Mouse (Mus musculus) natural killer cell, adult 2 months (primary cell): ENCODE data around the gene Trappc12.
A peak's percentile ranks its signal among the peaks of the same experiment; 100 is the strongest.
"Not testable (repeated sequence)": the region's sequence is repeated elsewhere in the genome, so short reads cannot be mapped to it uniquely, and the experiment has no call there.

ENCODE experiments used
- DNase-seq, 2 experiments: peaks; one replicate each; pipeline ENCODE4 v3.0.0; 2022; ENCODE audit warnings: low spot score in 2 of 2

Gene Trappc12

GRCm38 (mm10) chr12:28733520-28734245 lies 16.6 kb downstream of the Trappc12 start:
- DNase-seq, result not testable (repeated sequence)

- DNase-seq, result no peak
Observed at GRCm38 (mm10) chr12:28732631-28733030, 17.6 kb downstream of the Trappc12 start.

GRCm38 (mm10) chr12:28727061-28727460 lies 23.2 kb downstream of the Trappc12 start:
- peak; percentile 13 to 49 for DNase-seq

GRCm38 (mm10) chr12:28726204-28726603 lies 24.1 kb downstream of the Trappc12 start:
- DNase-seq, result peak in 1 of 2 experiments; percentile 4

GRCm38 (mm10) chr12:28724366-28724765 lies 25.9 kb downstream of the Trappc12 start:
- DNase-seq, result no peak

- no peak for DNase-seq
Observed at GRCm38 (mm10) chr12:28718106-28718505, 32.2 kb downstream of the Trappc12 start.

- DNase-seq, result no peak
Observed at GRCm38 (mm10) chr12:28717066-28717465, 33.2 kb downstream of the Trappc12 start.

GRCm38 (mm10) chr12:28714822-28715632 lies 35.2 kb downstream of the Trappc12 start:
- DNase-seq, result no peak

- DNase-seq, result no peak
Observed at GRCm38 (mm10) chr12:28710566-28711185, 39.6 kb downstream of the Trappc12 start.

- DNase-seq, result no peak
Observed at GRCm38 (mm10) chr12:28708154-28708553, 42.1 kb downstream of the Trappc12 start.

- no peak for DNase-seq
Observed at GRCm38 (mm10) chr12:28705204-28705603, 45.1 kb downstream of the Trappc12 start.

GRCm38 (mm10) chr12:28704381-28704780 lies 45.9 kb downstream of the Trappc12 start:
- no peak for DNase-seq

- no peak for DNase-seq
Observed at GRCm38 (mm10) chr12:28701302-28701701, 49.0 kb downstream of the Trappc12 start.

- no peak for DNase-seq
Observed at GRCm38 (mm10) chr12:28700561-28701025, 49.7 kb downstream of the Trappc12 start.

- no peak for DNase-seq
Observed at GRCm38 (mm10) chr12:28700101-28700511, 50.2 kb downstream of the Trappc12 start.

GRCm38 (mm10) chr12:28699656-28700055 lies 50.6 kb downstream of the Trappc12 start:
- peak; percentile 28 to 62 for DNase-seq

- DNase-seq, result no peak
Observed at GRCm38 (mm10) chr12:28699086-28699485, 51.2 kb downstream of the Trappc12 start.

GRCm38 (mm10) chr12:28697821-28698595 lies 52.3 kb downstream of the Trappc12 start:
- DNase-seq, result no peak

- no peak for DNase-seq
Observed at GRCm38 (mm10) chr12:28694776-28695175, 55.5 kb downstream of the Trappc12 start.

- DNase-seq, result no peak
Observed at GRCm38 (mm10) chr12:28694231-28694630, 56.0 kb downstream of the Trappc12 start.

GRCm38 (mm10) chr12:28693738-28694137 lies 56.5 kb downstream of the Trappc12 start:
- DNase-seq, result no peak
